Mouse (Mus musculus): Measurements from ENCODE around the gene Rnf152. TPM values are rescaled to one million over a fixed set of nuclear protein-coding genes. Genes with fewer than 3 reads are reported as not detected.

Gene Rnf152
- total and polyA plus RNA-seq, 3 experiments, result under 0.01 TPM; not detected in 2

- H3K27ac ChIP-seq (ENCODE audit: insufficient read depth, low read depth), result no peak overlapping the region
- H3K4me1 ChIP-seq (ENCODE audit: control insufficient read depth in 1 of 2, insufficient read depth in 2 of 2), result no peaks in the 10 kb centered on the region
- DNase-seq (ENCODE audit: extremely low read depth), result no peak
- H3K9me3 ChIP-seq (replicated peaks; ENCODE audit: low read length), result no peaks in the 10 kb centered on the region
- no peak overlapping the region for H3K4me2 ChIP-seq (ENCODE audit: insufficient read depth, low read depth, poor library complexity, severe bottlenecking)
- dilution Hi-C loops (cut with MboI; ENCODE audit: extremely low pct_ligation_motif_present, extremely low pct_unique_long_range_greater_than_20kb, low sequenced_read_pairs), result no loop called here
- TF ChIP-seq PAX5 (IDR thresholded peaks at IDR 0.05; ENCODE audit: low read length) (no peak), UBTF (IDR thresholded peaks at IDR 0.05; ENCODE audit: low read depth, low read length) (no peak), SMC3 (IDR thresholded peaks at IDR 0.05; ENCODE audit: low read depth, low read length) (no peak), SIN3A (IDR thresholded peaks at IDR 0.05; ENCODE audit: low read length) (no peak), ELF1 (IDR thresholded peaks at IDR 0.05; ENCODE audit: low read depth, low read length) (no peak), MAZ (IDR thresholded peaks at IDR 0.05; ENCODE audit: low read depth, low read length) (no peak), POLR2AphosphoS2 (IDR thresholded peaks at IDR 0.05; ENCODE audit: low read depth, low read length) (no peak), ZKSCAN1 (IDR thresholded peaks at IDR 0.05; ENCODE audit: borderline replicate concordance, low read depth, low read length) (no peak), ETS1 (conservative IDR thresholded peaks at IDR 0.05; ENCODE audit: low read depth, low read length) (no peak), NELFE (IDR thresholded peaks at IDR 0.05; ENCODE audit: low read depth, low read length) (no peak)
- no peak overlapping the region for H3K9ac ChIP-seq (ENCODE audit: insufficient read depth, low read depth)
- H3K27me3 ChIP-seq (replicated peaks), result peaks cover 87% of the 10 kb centered on the region
- no peaks in the 10 kb centered on the region for H3K79me2 ChIP-seq (replicated peaks; ENCODE audit: control insufficient read depth, extremely low read depth, insufficient read depth, poor library complexity, severe bottlenecking)
- in situ Hi-C loops (cut with MboI; ENCODE audit: low pct_ligation_motif_present, low pct_unique_long_range_greater_than_20kb, low sequenced_read_pairs), result no loop called here
- no peaks in the 10 kb centered on the region for H3K36me3 ChIP-seq (replicated peaks in 1 of 2; ENCODE audit: control insufficient read depth in 1 of 2, insufficient read depth in 1 of 2, low read length in 1 of 2)
- no peak overlapping the region for H3K4me3 ChIP-seq (replicated peaks in 1 of 3; ENCODE audit: low read depth in 2 of 3, low read length in 2 of 3, poor library complexity in 1 of 3)
Measured at GRCm38 (mm10) chr1:105240185-105240584, 116.3 kb downstream of the Rnf152 start.

Measured in CH12.LX (cell line).